Mouse (Mus musculus): ENCODE data around the gene Camk2n1. TPM values are rescaled to one million over a fixed set of nuclear protein-coding genes. Genes with fewer than 3 reads are reported as not detected.

The Camk2n1 gene
- polyA plus RNA-seq, 1 experiment from 2014 or later: 7.5 TPM

- Histone ChIP-seq H3K9ac (ENCODE audit: low read length) (peak overlapping the region; percentile 87), H3K27ac (ENCODE audit: low read depth, low read length) (peak overlapping the region; percentile 91), H3K4me2 (ENCODE audit: low read length) (peak overlapping the region; percentile 87), H3K9me3 (replicated peaks; ENCODE audit: control insufficient read depth, low read length) (no peaks in the 10 kb centered on the region), H3K4me1 (ENCODE audit: control insufficient read depth, insufficient read depth, low read length) (peaks cover 18% of the 10 kb centered on the region), H3K36me3 (ENCODE audit: control insufficient read depth, insufficient read depth, low read length) (no peaks in the 10 kb centered on the region), H3K27me3 (replicated peaks; ENCODE audit: control insufficient read depth, insufficient read depth, low read length) (peaks cover 6% of the 10 kb centered on the region; the same call in 1 of the 2 replicates), H3K4me3 (ENCODE audit: low read depth, low read length) (peak overlapping the region; percentile 76)
- 5% methylated on average over 19 of the region's 19 CpGs for WGBS
- ATAC-seq (peak; percentile 24; the same call in 1 of the 2 replicates), DNase-seq (ENCODE audit: low spot score) (peak; percentile 44)
Observed at GRCm38 (mm10) chr4:138453097-138453752, 889 bp upstream of the Camk2n1 start.

GRCm38 (mm10) chr4:138454571-138455140, 542 bp downstream of the Camk2n1 start:
- H3K36me3 ChIP-seq (ENCODE audit: control insufficient read depth, insufficient read depth, low read length): no peaks in the 10 kb centered on the region
- H3K4me2 ChIP-seq (ENCODE audit: low read length): peak overlapping the region; percentile 87
- peak overlapping the region; percentile 87 for H3K9ac ChIP-seq (ENCODE audit: low read length)
- WGBS: under 1% methylated on average over 59 of the region's 78 CpGs
- H3K4me1 ChIP-seq (ENCODE audit: control insufficient read depth, insufficient read depth, low read length): peaks cover 14% of the 10 kb centered on the region
- peak overlapping the region; percentile 91 for H3K27ac ChIP-seq (ENCODE audit: low read depth, low read length)
- H3K9me3 ChIP-seq (replicated peaks; ENCODE audit: control insufficient read depth, low read length): no peaks in the 10 kb centered on the region
- ATAC-seq (peak; percentile 66), DNase-seq (ENCODE audit: low spot score) (peak; percentile 82)
- H3K4me3 ChIP-seq (ENCODE audit: low read depth, low read length): peak overlapping the region; percentile 76
- peaks cover 6% of the 10 kb centered on the region; the same call in 1 of the 2 replicates for H3K27me3 ChIP-seq (replicated peaks; ENCODE audit: control insufficient read depth, insufficient read depth, low read length)

- peak overlapping the region; percentile 91 for H3K27ac ChIP-seq (ENCODE audit: low read depth, low read length)
- H3K4me2 ChIP-seq (ENCODE audit: low read length): peak overlapping the region; percentile 87
- WGBS: under 1% methylated on average over 48 of the region's 58 CpGs
- peaks cover 14% of the 10 kb centered on the region for H3K4me1 ChIP-seq (ENCODE audit: control insufficient read depth, insufficient read depth, low read length)
- H3K27me3 ChIP-seq (replicated peaks; ENCODE audit: control insufficient read depth, insufficient read depth, low read length): peaks cover 6% of the 10 kb centered on the region; the same call in 1 of the 2 replicates
- H3K9ac ChIP-seq (ENCODE audit: low read length): peak overlapping the region; percentile 87
- peak; percentile 7; the same call in 1 of the 2 replicates for ATAC-seq
- no peaks in the 10 kb centered on the region for H3K9me3 ChIP-seq (replicated peaks; ENCODE audit: control insufficient read depth, low read length)
- peak overlapping the region; percentile 76 for H3K4me3 ChIP-seq (ENCODE audit: low read depth, low read length)
- no peaks in the 10 kb centered on the region for H3K36me3 ChIP-seq (ENCODE audit: control insufficient read depth, insufficient read depth, low read length)
- peak; percentile 47 for DNase-seq (ENCODE audit: low spot score)
Observed at GRCm38 (mm10) chr4:138455141-138455955, 1.2 kb downstream of the Camk2n1 start.

- no peaks in the 10 kb centered on the region for H3K9me3 ChIP-seq (replicated peaks; ENCODE audit: control insufficient read depth, low read length)
- ATAC-seq (no peak), DNase-seq (ENCODE audit: low spot score) (peak; percentile 27)
- H3K4me1 ChIP-seq (ENCODE audit: control insufficient read depth, insufficient read depth, low read length): peaks cover 14% of the 10 kb centered on the region
- H3K27me3 ChIP-seq (replicated peaks; ENCODE audit: control insufficient read depth, insufficient read depth, low read length): peaks cover 6% of the 10 kb centered on the region; the same call in 1 of the 2 replicates
- H3K27ac ChIP-seq (ENCODE audit: low read depth, low read length): peak overlapping the region; percentile 23; the same call in 1 of the 2 replicates
- H3K4me3 ChIP-seq (ENCODE audit: low read depth, low read length): peak overlapping the region; percentile 76
- peak overlapping the region; percentile 87 for H3K4me2 ChIP-seq (ENCODE audit: low read length)
- peak overlapping the region; percentile 87 for H3K9ac ChIP-seq (ENCODE audit: low read length)
- no peaks in the 10 kb centered on the region for H3K36me3 ChIP-seq (ENCODE audit: control insufficient read depth, insufficient read depth, low read length)
- WGBS: 2% methylated on average over 17 of the region's 17 CpGs
Observed at GRCm38 (mm10) chr4:138455956-138456341, 1.8 kb downstream of the Camk2n1 start.

GRCm38 (mm10) chr4:138456536-138456935, 2.4 kb downstream of the Camk2n1 start:
- Histone ChIP-seq H3K4me2 (ENCODE audit: low read length) (peak overlapping the region; percentile 87), H3K9me3 (replicated peaks; ENCODE audit: control insufficient read depth, low read length) (no peaks in the 10 kb centered on the region), H3K4me3 (ENCODE audit: low read depth, low read length) (peak overlapping the region; percentile 76), H3K36me3 (ENCODE audit: control insufficient read depth, insufficient read depth, low read length) (no peaks in the 10 kb centered on the region), H3K27me3 (replicated peaks; ENCODE audit: control insufficient read depth, insufficient read depth, low read length) (peaks cover 6% of the 10 kb centered on the region; the same call in 1 of the 2 replicates), H3K27ac (ENCODE audit: low read depth, low read length) (no peak overlapping the region), H3K9ac (ENCODE audit: low read length) (peak overlapping the region; percentile 87), H3K4me1 (ENCODE audit: control insufficient read depth, insufficient read depth, low read length) (peaks cover 14% of the 10 kb centered on the region)
- no peak for ATAC-seq
- 12% methylated on average over 8 of the region's 8 CpGs for WGBS
- DNase-seq (ENCODE audit: low spot score): no peak

GRCm38 (mm10) chr4:138457091-138457490, 3.0 kb downstream of the Camk2n1 start:
- H3K4me3 ChIP-seq (ENCODE audit: low read depth, low read length): no peak overlapping the region

GRCm38 (mm10) chr4:138458171-138458570, 4.1 kb downstream of the Camk2n1 start:
- ATAC-seq: no peak
- 0 out of 2 replicates have a peak, but pooled peaks cover under 1% of the 10 kb centered on the region for H3K27me3 ChIP-seq (replicated peaks; ENCODE audit: control insufficient read depth, insufficient read depth, low read length)

More at GRCm38 (mm10) chr4:138457091-138457490, 3.0 kb downstream of the Camk2n1 start:
- WGBS: 58% methylated on average over 4 of the region's 4 CpGs
- no peak overlapping the region for H3K27ac ChIP-seq (ENCODE audit: low read depth, low read length)
- H3K9me3 ChIP-seq (replicated peaks; ENCODE audit: control insufficient read depth, low read length): no peaks in the 10 kb centered on the region
- peaks cover 14% of the 10 kb centered on the region for H3K4me1 ChIP-seq (ENCODE audit: control insufficient read depth, insufficient read depth, low read length)
- no peak for ATAC-seq
- no peaks in the 10 kb centered on the region for H3K36me3 ChIP-seq (ENCODE audit: control insufficient read depth, insufficient read depth, low read length)
- peak overlapping the region; percentile 87; the same call in 1 of the 2 replicates for H3K4me2 ChIP-seq (ENCODE audit: low read length)
- H3K9ac ChIP-seq (ENCODE audit: low read length): no peak overlapping the region
- H3K27me3 ChIP-seq (replicated peaks; ENCODE audit: control insufficient read depth, insufficient read depth, low read length): peaks cover 6% of the 10 kb centered on the region; the same call in 1 of the 2 replicates
- no peak for DNase-seq (ENCODE audit: low spot score)

GRCm38 (mm10) chr4:138458735-138459440, 4.8 kb downstream of the Camk2n1 start:
- Histone ChIP-seq H3K4me1 (ENCODE audit: control insufficient read depth, insufficient read depth, low read length) (peaks cover 21% of the 10 kb centered on the region), H3K27ac (ENCODE audit: low read depth, low read length) (no peak overlapping the region; the same call in 1 of the 2 replicates), H3K4me3 (ENCODE audit: low read depth, low read length) (no peak overlapping the region), H3K9me3 (replicated peaks; ENCODE audit: control insufficient read depth, low read length) (no peaks in the 10 kb centered on the region), H3K36me3 (ENCODE audit: control insufficient read depth, insufficient read depth, low read length) (no peaks in the 10 kb centered on the region), H3K27me3 (replicated peaks; ENCODE audit: control insufficient read depth, insufficient read depth, low read length) (no peaks in the 10 kb centered on the region), H3K4me2 (ENCODE audit: low read length) (no peak overlapping the region), H3K9ac (ENCODE audit: low read length) (no peak overlapping the region)
- DNase-seq (ENCODE audit: low spot score): no peak
- no peak for ATAC-seq
- WGBS: 51% methylated on average over 5 of the region's 5 CpGs

More at GRCm38 (mm10) chr4:138458171-138458570, 4.1 kb downstream of the Camk2n1 start:
- no peaks in the 10 kb centered on the region for H3K9me3 ChIP-seq (replicated peaks; ENCODE audit: control insufficient read depth, low read length)
- H3K4me3 ChIP-seq (ENCODE audit: low read depth, low read length): no peak overlapping the region
- no peaks in the 10 kb centered on the region for H3K36me3 ChIP-seq (ENCODE audit: control insufficient read depth, insufficient read depth, low read length)
- 86% methylated on average over 7 of the region's 7 CpGs for WGBS
- DNase-seq (ENCODE audit: low spot score): no peak
- no peak overlapping the region for H3K9ac ChIP-seq (ENCODE audit: low read length)
- peaks cover 20% of the 10 kb centered on the region for H3K4me1 ChIP-seq (ENCODE audit: control insufficient read depth, insufficient read depth, low read length)
- H3K27ac ChIP-seq (ENCODE audit: low read depth, low read length): no peak overlapping the region
- no peak overlapping the region; the same call in 1 of the 2 replicates for H3K4me2 ChIP-seq (ENCODE audit: low read length)

All from forebrain, embryonic 14.5 days (tissue).